Mouse (Mus musculus): ENCODE measurements around the gene Mypop.
A peak's percentile ranks its signal among the peaks of the same experiment; 100 is the strongest.

The Mypop gene

GRCm38 (mm10) chr7:19021048-19021447 is 30.0 kb downstream of the Mypop start:
- Histone ChIP-seq H3K27me3 (ENCODE audit: control insufficient read depth, insufficient read depth, low read length, poor library complexity, severe bottlenecking) (no peaks in the 10 kb centered on the region; the same call in 1 of the 2 replicates), H3K36me3 (ENCODE audit: control insufficient read depth, insufficient read depth, low read length, poor library complexity, severe bottlenecking) (no peaks in the 10 kb centered on the region)
- DNase-seq (ENCODE audit: low read depth, low spot score) = no peak

- DNase-seq (ENCODE audit: low read depth, low spot score) = no peak
- no peaks in the 10 kb centered on the region for H3K36me3 ChIP-seq (ENCODE audit: control insufficient read depth, insufficient read depth, low read length, poor library complexity, severe bottlenecking)
- no peaks in the 10 kb centered on the region for H3K27me3 ChIP-seq (ENCODE audit: control insufficient read depth, insufficient read depth, low read length, poor library complexity, severe bottlenecking)
These were observed 31.3 kb downstream of the Mypop start for GRCm38 (mm10) chr7:19022189-19022958.

DNA sequence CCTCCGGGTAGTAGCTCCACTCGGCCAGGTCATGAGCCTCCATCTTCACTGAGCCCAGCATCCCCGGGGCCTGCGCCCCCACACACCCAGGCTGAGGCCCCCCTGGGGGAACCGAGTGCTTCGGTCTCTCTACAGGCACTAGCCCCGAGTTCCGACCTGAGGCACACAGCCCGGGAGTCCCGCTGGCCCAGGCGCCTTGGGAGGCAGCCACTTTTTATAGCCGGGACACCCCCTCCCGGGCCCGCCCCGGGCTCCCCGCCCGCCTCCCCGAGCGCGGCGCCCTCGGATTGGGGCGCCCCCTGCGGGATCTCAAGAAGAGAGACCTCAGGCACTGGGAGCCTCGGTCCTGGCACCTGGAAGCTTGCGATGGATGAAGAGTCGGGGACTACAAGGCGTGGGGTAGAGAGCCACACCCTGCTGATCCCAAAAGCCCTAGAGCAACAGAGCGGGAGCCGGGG is 32.3 kb downstream of the Mypop start, which contains the start of gene Foxa3:
Gene Foxa3, minus strand, starts transcription at position 182 of the 458 bp plus-strand sequence.
- H3K27me3 ChIP-seq (ENCODE audit: control insufficient read depth, insufficient read depth, low read length, poor library complexity, severe bottlenecking) = no peaks in the 10 kb centered on the region
- no peaks in the 10 kb centered on the region for H3K36me3 ChIP-seq (ENCODE audit: control insufficient read depth, insufficient read depth, low read length, poor library complexity, severe bottlenecking)
- peak; percentile 60 for DNase-seq (ENCODE audit: low read depth, low spot score)

- no peaks in the 10 kb centered on the region for H3K36me3 ChIP-seq (ENCODE audit: control insufficient read depth, insufficient read depth, low read length, poor library complexity, severe bottlenecking)
- peak; percentile 98 for DNase-seq (ENCODE audit: low read depth, low spot score)
These were observed 33.1 kb downstream of the Mypop start, which contains the start of gene Sympk for GRCm38 (mm10) chr7:19024096-19024506. Sympk (plus strand) TSS chr7:19024377.

GRCm38 (mm10) chr7:19024581-19025255 is 33.7 kb downstream of the Mypop start:
- no peaks in the 10 kb centered on the region for H3K36me3 ChIP-seq (ENCODE audit: control insufficient read depth, insufficient read depth, low read length, poor library complexity, severe bottlenecking)
- DNase-seq (ENCODE audit: low read depth, low spot score) = no peak

More at GRCm38 (mm10) chr7:19024096-19024506, 33.1 kb downstream of the Mypop start, which contains the start of gene Sympk:
- no peaks in the 10 kb centered on the region for H3K27me3 ChIP-seq (ENCODE audit: control insufficient read depth, insufficient read depth, low read length, poor library complexity, severe bottlenecking)

GRCm38 (mm10) chr7:19028067-19028466 is 37.0 kb downstream of the Mypop start:
- DNase-seq (ENCODE audit: low read depth, low spot score) = no peak
- Histone ChIP-seq H3K27me3 (ENCODE audit: control insufficient read depth, insufficient read depth, low read length, poor library complexity, severe bottlenecking) (no peaks in the 10 kb centered on the region), H3K36me3 (ENCODE audit: control insufficient read depth, insufficient read depth, low read length, poor library complexity, severe bottlenecking) (peaks cover 3% of the 10 kb centered on the region)

More at GRCm38 (mm10) chr7:19024581-19025255, 33.7 kb downstream of the Mypop start:
- no peaks in the 10 kb centered on the region for H3K27me3 ChIP-seq (ENCODE audit: control insufficient read depth, insufficient read depth, low read length, poor library complexity, severe bottlenecking)

GRCm38 (mm10) chr7:19029084-19029653 is 38.1 kb downstream of the Mypop start:
- Histone ChIP-seq H3K27me3 (ENCODE audit: control insufficient read depth, insufficient read depth, low read length, poor library complexity, severe bottlenecking) (no peaks in the 10 kb centered on the region), H3K36me3 (ENCODE audit: control insufficient read depth, insufficient read depth, low read length, poor library complexity, severe bottlenecking) (peaks cover 3% of the 10 kb centered on the region)
- DNase-seq (ENCODE audit: low read depth, low spot score) = peak; percentile 77

- no peak for DNase-seq (ENCODE audit: low read depth, low spot score)
- Histone ChIP-seq H3K27me3 (ENCODE audit: control insufficient read depth, insufficient read depth, low read length, poor library complexity, severe bottlenecking) (no peaks in the 10 kb centered on the region), H3K36me3 (ENCODE audit: control insufficient read depth, insufficient read depth, low read length, poor library complexity, severe bottlenecking) (peaks cover 5% of the 10 kb centered on the region)
These were observed 40.6 kb downstream of the Mypop start for GRCm38 (mm10) chr7:19031641-19032040.

DNA sequence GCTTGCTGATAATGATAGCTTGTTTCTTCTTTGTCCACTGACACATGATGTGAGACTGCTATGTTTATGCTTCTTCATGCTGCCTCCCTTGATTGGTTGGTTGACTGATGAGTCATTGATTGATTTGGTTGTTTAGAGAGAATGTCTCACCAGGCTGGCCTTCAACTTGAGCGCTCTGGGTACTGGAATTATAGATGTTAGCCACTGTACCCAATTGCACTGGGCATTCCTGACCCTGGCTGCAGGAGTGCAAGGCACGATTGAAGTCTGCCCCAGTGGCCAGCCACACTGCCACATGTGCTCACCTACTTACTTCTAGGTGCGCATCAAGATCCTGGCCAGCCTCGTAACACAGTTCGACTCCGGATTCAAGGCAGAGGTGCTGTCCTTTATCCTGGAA is 53.6 kb downstream of the Mypop start:
- Histone ChIP-seq H3K36me3 (ENCODE audit: control insufficient read depth, insufficient read depth, low read length, poor library complexity, severe bottlenecking) (peaks cover 13% of the 10 kb centered on the region), H3K27me3 (ENCODE audit: control insufficient read depth, insufficient read depth, low read length, poor library complexity, severe bottlenecking) (no peaks in the 10 kb centered on the region)
- no peak for DNase-seq (ENCODE audit: low read depth, low spot score)

- no peaks in the 10 kb centered on the region for H3K27me3 ChIP-seq (ENCODE audit: control insufficient read depth, insufficient read depth, low read length, poor library complexity, severe bottlenecking)
- peaks cover 11% of the 10 kb centered on the region for H3K36me3 ChIP-seq (ENCODE audit: control insufficient read depth, insufficient read depth, low read length, poor library complexity, severe bottlenecking)
- no peak for DNase-seq (ENCODE audit: low read depth, low spot score)
These were observed 55.4 kb downstream of the Mypop start for GRCm38 (mm10) chr7:19046286-19047069.

DNA sequence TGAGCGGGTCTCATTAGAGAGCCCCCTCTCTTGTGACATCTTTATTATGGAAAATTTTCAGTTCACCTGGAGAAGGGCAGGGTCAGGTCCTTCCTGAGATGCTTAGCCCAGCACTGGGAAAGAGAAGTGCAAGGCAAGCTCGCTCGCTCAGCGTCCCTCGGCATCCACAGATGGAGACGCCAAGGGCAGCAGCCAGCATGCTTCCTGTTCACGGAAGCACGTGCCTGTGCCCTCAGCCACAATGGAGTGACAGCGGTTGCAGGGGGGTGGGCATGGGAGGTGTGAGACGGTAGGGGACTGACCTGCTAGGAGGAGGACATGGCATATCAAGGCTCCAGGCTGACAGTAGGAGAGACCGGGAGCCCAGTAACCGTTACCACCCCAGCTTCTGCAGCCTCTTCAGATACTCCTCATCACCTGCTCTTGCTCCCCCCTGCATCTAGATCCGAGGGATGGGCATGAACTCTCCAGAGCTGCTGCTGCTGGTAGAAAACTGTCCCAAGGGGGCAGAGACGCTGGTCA is 57.0 kb downstream of the Mypop start:
- Histone ChIP-seq H3K27me3 (ENCODE audit: control insufficient read depth, insufficient read depth, low read length, poor library complexity, severe bottlenecking) (no peaks in the 10 kb centered on the region), H3K36me3 (ENCODE audit: control insufficient read depth, insufficient read depth, low read length, poor library complexity, severe bottlenecking) (peaks cover 11% of the 10 kb centered on the region)
- DNase-seq (ENCODE audit: low read depth, low spot score) = no peak

DNA sequence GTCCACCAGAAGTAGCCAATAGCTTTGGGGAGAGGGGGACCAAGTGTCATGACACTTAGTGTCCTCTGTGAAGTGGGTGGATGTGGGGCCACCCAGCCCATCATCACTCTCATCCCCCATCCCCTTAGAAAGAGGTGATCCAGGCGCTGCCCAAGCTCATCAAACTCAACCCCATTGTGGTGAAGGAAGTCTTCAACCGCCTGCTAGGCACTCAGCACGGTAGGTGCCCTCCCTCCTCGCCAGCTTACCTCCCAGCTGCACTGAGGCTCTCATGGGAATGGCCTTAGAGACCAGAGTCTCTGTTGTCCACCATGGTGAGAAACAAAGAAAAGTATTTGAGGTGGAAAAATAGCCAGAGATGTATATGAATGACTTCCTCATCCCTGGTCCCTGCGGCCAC is 58.2 kb downstream of the Mypop start:
- H3K36me3 ChIP-seq (ENCODE audit: control insufficient read depth, insufficient read depth, low read length, poor library complexity, severe bottlenecking) = peaks cover 11% of the 10 kb centered on the region
- no peaks in the 10 kb centered on the region for H3K27me3 ChIP-seq (ENCODE audit: control insufficient read depth, insufficient read depth, low read length, poor library complexity, severe bottlenecking)
- DNase-seq (ENCODE audit: low read depth, low spot score) = no peak

GRCm38 (mm10) chr7:19050172-19050571 is 59.1 kb downstream of the Mypop start:
- DNase-seq (ENCODE audit: low read depth, low spot score) = no peak
- Histone ChIP-seq H3K27me3 (ENCODE audit: control insufficient read depth, insufficient read depth, low read length, poor library complexity, severe bottlenecking) (no peaks in the 10 kb centered on the region), H3K36me3 (ENCODE audit: control insufficient read depth, insufficient read depth, low read length, poor library complexity, severe bottlenecking) (peaks cover 10% of the 10 kb centered on the region)

- Histone ChIP-seq H3K27me3 (ENCODE audit: control insufficient read depth, insufficient read depth, low read length, poor library complexity, severe bottlenecking) (no peaks in the 10 kb centered on the region), H3K36me3 (ENCODE audit: control insufficient read depth, insufficient read depth, low read length, poor library complexity, severe bottlenecking) (peaks cover 7% of the 10 kb centered on the region)
- DNase-seq (ENCODE audit: low read depth, low spot score) = no peak
These were observed 60.1 kb downstream of the Mypop start for GRCm38 (mm10) chr7:19051161-19051560.

Measured in splenic B cell, adult 2 months (primary cell).